Mouse (Mus musculus) frontal cortex, postnatal 25 days (tissue): ENCODE data around the gene Kcnj1.
A peak's percentile ranks its signal among the peaks of the same experiment; 100 is the strongest.

Experiments used
- DNase-seq, 2 experiments: peaks; one replicate each; pipeline ENCODE4 v3.0.0; 2022; ENCODE audit warnings: low spot score in 2 of 2

Kcnj1 gene

DNA sequence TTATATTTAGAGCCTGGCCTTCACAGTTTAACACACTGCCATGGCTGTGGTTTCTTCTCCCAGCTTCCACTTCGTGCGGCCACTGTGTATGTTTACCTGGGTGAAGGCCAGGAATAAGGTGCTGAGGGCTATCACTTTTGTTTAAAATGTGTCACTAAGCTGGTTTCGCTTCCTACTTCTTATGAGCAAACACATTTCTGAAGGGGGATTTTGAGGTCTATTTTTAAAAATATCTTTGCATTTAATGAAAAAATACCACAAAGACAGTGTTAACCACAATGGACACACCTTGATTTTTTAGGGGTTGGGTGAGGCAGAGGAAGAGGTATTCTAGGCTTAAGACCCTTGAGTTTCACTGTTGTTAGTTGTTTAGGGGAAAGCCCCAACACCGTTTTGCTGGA, 22.5 kb downstream of the Kcnj1 start:
- DNase-seq: no peak

DNA sequence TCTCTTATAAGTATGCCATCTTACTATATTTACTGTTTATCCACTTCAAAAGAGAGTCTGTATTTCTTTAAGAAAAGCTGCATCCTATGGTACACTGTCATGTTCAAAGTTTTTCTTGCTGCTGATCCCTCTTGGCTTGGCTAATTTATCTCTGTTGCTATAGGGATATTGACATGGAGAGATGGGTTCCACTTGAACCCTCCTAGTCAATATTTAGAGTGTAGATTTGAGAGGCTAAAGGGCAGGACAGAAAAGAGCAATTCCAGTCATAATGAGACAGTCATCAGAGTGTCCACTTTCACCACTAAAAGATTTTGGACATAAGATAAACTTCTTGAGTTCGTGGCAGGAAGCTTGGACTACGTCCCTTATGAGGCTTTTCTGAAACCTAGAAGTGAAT, 27.9 kb downstream of the Kcnj1 start:
- no peak for DNase-seq

DNA sequence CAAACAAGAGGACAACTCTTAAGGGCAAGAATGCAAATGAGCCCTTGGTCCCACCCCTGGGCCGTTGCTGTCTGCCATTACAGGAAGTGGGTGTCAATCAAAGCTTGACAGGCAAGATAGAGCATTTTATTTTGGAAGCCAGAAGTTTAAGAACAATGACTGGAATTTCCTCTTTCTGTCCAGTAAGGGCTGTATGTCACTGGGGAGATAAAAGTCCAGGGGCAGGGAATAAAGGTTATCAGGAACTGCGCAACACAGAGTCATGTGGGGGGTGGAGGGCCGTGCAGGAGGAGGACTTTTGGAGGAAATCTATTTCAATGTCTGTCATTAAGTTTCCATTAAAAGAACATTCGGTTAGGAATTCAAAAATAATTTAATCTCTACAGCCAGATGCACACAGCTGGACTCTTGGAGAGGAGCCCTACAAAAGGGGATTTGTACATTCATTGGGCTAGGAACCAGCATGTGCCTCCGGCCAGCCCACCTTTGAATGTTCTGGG, 28.4 kb downstream of the Kcnj1 start:
- DNase-seq: no peak

DNA sequence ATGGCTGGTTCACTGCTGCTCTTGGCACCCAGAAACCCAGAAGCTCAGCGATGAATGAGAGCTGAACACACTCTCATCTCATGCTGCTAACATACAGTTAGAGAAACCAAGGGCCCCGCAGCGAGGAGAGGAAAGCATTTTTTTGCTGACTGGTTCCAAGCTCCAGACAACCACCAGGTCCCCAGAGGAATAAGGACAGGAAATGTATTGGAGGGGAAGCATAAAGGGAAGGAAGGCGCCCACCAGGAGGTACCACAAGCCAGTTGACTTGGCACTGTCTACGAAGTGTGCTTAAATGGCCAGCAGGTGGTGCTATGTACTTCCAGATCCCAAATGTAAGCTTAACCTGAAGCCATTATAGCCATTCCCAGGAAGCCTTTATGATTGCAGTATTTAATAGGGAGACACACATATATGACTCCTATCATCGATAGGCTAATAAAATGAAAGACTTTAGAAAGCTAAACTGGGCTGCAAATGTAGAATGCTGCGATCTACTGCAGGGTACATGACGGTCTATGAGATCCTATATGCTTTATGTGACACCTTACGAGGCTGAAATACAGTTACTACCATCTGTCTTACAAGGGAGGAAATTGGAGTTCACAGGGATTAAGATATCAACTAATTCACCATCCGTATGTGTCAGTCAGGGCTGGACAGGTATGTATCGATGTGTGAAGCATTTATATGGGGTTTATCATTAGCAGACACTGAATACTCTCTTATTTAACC, 33.1 kb downstream of the Kcnj1 start:
- peak; percentile 41 to 49 for DNase-seq

DNA sequence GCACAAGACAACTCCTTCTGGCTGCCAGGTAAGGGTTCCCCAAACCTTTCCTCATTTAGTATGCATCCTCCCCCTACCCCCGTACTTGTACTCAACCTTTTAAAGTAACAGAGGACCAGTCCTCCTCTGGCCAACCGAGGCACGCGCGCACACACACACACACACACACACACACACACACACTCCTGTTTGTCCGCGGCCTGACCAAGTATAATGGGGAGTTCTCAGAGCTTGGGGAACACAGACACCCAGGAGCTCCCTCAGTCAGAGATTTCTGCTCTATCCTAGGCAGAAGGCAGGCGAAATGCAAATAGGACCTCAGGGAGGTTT, 36.4 kb downstream of the Kcnj1 start:
- no peak for DNase-seq

DNA sequence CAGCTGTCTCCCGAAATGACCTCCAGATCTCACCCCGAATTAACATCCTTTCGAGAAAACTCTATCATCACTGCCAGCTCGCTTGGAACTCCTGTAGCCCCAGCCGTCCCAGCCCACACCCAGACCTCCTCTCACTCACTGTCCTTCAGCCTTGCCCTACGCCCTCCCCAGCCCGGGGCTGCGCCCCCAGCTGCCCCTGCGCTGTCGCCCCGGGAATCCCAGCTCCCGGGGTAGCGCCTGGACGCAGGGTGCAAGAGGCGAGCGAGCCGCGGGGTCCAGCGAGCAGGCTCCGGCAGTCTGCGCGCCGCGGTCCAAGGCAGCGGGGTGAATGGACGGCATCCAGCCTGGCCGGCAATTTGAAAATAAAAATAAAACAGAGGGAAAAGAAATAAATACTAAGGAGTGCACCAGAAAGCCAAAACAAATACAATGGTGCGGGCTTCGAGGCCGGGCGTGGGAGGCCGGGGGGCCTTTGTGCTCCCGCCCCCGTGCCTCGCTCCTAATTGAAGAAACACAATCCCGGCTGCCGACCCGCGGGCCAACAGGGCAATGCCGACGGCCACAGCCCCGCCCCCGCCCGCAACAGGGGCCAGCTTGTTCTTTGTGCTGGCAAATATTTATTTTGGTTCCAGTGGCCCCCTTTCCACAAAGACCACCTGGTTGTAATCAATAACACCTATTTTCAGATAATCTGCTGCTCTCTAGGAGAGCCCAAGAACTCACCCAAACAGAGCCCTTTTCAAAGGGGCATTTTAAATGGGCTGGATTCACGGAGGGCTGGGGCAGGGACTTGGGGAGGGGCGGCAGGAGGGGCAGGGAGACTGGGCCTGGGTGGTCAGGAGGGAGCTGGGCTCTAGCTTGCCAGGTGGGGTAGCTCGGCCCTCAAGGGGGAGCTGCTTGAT, 37.0 kb downstream of the Kcnj1 start:
- DNase-seq: no peak

DNA sequence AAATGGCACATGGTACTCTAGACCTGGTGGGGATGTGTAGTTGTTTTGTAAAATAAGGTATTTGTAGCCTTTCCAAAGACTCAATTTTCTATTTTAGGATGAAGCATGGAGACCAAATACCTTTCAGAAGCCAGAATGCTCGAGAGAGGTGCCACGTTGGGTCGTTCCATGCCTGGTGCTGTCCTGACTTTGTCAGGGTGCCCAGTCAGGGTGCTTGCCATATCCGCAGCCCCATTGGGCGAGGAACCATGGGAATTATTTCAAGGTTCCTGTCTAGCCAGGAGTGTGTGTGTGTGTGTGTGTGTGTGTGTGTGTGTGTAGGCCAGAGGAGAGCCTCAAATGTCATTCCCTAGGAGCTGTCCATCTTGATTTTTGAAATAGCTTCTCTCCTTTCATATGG, 38.4 kb downstream of the Kcnj1 start:
- DNase-seq: no peak

DNA sequence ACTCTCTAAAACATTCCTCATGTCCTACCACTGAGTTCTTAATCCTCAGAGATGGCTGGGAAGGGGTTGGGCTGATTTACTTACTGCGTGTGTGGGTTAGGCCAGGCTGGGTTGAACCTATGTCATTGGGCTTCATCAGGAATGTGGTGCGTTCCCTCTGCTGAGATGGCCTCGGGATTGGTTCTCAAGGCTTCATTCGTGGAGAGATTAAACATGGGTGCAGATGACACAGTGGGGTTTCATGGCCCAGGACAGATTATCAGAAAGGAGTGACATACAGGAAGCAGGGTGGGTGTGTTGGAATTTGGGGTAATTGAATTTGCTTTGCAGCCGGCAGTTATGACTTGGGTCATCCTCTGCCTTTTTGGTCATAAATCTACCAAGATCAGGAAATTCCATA, 39.2 kb downstream of the Kcnj1 start:
- no peak for DNase-seq

DNA sequence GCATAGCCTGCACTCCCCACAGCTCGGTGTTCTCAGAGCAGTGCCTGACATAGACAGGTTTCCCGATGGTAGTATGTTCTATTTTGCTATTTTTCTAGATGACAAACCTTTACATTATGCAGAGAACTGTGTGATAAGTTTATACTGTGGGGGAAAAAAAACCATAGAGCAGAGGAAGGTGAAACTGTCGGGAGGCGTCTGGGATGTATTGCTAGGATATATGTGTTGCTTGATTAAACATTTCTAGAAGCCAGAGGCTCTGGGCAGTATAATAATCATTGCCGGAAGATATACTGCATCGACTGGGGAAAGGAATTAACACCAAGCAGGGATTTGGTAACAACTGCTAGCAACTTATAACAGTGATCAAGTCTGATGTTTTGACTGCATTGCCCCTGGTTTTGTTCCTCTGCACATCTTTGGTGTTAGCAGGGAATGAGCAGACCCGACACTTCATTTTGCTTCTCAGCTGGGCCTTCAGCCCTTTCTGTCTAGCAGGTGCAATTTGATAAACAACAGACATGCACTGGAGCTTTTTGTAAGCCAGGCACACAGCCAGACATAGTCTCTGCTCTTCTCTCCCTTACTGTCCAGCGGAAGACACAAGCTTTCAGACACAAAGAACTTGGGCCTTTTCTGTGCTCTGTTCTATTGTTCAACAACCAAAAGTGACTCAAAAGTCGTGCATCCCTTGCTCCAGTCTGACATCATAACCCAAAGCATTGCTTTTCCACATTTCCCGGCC, 40.7 kb downstream of the Kcnj1 start:
- no peak for DNase-seq

DNA sequence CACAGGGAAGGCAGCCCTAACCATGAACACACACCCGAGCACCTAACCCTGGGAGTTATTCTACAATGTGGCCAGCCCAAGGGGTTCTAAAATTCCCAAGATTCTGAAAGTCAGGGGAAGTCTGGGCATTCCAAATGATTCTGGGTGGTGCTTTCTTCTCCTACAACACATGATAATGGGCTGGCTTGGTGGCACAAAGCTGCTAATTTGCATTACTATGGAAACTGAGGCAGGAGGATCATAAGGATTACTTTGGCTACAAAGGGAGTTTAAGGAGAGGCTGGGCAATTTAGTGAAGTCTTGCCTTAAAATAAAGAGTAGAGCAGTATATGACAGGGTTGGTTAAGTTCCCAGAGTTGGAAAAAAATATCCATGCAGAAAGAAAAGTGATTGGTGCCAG, 42.7 kb downstream of the Kcnj1 start:
- no peak for DNase-seq

DNA sequence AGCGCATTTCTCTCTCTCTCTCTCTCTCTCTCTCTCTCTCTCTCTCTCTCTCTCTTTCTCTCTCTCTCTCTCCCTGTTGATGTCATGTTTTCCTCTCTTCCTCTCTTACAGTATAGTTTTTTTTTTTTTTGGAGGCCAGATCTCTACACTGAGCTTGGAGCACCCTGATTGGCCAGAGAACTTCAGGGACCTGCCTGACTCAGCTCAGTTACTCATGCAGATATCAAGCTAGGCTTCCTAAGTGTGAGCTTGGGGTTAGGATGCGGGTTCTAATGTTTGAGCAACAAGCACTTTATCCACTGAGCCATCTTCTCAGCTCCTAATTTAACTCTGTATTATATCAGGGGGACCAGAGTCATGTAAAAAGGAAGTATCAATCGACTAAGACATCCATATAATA, 43.7 kb downstream of the Kcnj1 start:
- no peak for DNase-seq

DNA sequence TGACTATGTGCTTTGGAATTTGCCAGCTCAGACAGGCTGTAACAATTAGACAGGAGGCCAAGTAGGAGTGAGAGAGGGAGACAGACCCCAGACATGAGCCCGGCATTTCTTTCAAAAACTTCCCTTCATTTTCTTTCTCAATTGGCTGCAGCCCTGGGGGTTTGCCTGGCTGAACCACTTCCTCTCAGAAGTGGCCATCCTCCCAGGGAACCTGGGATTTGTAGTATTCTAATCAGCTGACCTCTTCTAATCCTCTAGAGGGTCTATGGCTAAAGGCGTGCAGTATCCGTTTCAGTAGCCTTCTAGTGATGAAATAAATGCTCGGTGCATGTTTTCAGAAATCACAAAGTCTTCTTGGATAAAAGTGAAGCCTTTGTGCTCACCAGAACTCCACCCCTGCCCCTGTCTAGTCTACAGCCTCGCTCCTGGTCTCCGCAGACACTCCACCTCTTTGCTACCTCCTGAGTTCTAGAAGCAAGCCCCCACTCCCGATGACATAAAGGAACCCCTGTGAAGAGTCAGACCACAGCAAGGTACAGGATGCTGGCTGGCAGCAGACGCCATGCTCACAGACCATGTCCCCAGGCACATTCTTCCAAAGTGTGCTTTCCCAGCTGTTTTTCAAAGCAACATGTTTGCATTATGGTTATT, 45.3 kb downstream of the Kcnj1 start:
- DNase-seq: no peak

DNA sequence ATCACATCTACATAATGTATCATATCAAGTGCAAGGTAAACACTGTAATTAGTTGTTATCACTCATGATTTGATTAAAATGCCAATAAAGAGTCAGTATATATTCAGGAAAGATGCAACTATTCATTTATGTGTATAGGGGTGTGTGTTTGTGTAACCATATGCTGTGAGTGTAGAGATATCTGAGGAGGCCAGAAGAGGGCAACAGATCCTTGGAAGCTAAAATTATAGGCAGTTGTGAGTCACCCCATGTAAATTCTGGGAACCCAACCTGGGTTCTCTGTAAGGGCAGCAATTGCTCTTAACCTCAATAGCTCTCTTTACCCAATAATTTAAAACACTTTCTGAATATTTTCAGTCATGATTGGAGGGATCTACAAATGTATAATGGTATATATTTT, 48.4 kb downstream of the Kcnj1 start:
- no peak for DNase-seq

DNA sequence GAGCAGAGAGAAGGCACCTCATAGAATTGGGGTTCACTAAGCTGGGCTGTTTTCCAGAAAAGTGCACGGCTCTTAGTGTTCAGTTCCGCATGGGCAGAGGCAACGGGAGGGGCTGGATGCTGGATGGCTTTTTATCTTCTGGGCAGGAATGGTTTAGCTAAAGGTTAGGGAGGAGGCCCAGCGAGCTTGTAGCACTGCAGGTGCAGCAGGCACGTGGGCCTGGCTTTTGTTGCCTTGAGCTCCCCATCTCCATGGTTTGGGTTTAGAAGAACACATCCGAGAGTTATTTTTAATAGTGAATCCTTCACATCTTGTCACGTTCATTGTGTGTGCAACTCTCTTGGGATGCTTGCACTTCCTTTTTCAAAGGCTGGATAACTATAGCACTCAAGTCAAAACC, 53.0 kb downstream of the Kcnj1 start:
- no peak for DNase-seq

DNA sequence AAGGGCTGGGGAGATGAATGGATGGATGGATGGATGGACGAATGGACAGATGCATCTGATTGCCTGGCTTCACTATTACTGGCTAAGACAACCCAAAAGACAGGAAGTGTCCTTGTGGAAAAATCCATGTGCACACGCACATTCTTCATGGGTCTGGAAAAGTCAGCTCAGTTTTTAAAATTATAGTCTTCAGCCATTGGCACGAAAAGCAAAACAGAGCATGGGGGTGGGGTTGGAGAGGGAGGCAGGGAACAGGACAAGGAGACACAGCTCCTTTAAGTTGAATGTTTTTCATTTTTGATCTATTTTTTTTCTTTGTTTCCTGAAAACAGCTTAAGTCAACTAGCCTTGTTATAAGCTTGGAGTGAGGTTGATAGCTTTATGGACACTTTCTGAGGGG, 58.8 kb downstream of the Kcnj1 start:
- DNase-seq: no peak

DNA sequence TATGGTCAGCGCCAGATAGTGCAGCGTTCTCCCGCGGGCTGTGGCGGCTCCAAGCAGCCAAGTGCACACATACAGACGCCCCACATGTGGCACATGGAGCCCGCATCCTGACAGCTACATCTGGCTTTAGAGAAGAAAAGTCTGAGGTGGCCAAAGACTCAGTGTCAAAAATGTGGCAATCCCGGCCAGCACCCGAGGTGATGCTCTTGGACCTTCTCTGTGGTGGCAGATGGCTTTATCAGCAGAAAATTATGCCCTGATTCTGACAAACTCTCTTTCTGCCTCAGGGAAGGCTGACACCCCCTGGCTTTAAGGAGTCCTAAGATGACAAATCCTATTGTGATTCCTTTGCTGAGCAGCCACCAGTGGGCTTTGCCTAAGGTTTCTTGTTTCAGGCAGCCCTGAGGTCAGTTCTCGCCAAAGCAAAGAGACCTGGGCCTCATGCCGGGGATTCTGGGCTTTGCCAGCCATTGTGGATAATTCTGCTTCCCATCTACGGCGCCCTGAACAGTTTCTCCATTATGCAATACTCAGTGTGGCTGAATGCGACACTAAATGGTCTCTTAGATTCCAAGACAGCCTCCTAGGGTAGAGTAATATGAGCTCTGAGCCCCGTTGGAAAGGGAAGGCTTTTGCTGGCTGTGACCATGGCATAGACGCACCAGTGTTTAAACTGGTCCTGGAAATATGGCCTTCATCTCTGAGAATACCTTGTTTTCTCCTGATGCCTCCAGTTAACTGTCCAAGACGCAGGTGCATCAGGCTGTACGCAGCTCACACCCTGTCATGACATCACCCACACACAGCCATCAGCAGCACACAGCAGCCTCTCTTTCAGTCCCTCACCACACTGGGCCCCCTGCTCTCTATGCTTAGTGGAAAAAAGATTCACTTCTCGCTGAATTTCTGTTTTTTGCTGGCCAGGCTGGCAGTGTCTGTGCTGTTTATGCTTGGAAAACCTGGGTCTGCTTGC, 62.2 kb downstream of the Kcnj1 start:
- no peak for DNase-seq

DNA sequence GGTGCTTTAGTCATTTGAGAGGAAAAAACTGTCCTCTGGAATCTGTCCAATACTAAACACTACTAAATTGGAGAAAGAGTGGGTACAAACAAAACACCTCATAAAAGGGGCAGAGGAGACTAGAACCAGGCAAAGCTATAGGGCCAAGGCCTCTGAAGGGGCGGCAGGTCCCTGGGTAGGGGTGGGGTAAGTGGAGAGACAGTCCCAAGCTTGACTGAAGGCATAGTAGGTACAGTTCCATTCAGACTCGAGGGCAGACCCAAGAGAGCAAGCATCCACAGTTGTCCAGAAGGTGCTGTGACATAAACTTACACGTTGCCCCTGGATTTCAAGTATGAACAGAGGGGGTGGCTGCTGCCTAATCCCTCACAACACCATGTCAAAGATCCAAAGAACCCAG, 70.8 kb downstream of the Kcnj1 start:
- no peak for DNase-seq

DNA sequence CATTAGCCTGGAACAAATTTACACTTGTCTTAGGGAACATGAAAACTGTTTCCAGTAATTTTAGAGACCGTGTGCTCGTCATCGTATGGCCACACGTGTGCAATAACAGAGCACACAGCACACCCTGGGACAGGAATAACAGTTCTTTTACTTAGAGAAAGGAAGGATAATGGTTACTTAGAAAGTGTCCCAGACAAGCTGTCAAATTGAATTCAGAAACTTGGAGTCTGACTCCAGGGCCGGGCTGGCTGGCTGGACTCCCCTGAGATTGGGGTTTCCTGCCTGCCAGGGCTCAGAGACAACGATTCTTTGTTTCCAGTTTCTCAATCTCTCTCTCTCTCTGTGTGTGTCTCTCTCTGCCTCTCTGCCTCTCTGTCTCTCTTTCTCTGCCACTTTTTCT, 71.5 kb downstream of the Kcnj1 start:
- no peak for DNase-seq

DNA sequence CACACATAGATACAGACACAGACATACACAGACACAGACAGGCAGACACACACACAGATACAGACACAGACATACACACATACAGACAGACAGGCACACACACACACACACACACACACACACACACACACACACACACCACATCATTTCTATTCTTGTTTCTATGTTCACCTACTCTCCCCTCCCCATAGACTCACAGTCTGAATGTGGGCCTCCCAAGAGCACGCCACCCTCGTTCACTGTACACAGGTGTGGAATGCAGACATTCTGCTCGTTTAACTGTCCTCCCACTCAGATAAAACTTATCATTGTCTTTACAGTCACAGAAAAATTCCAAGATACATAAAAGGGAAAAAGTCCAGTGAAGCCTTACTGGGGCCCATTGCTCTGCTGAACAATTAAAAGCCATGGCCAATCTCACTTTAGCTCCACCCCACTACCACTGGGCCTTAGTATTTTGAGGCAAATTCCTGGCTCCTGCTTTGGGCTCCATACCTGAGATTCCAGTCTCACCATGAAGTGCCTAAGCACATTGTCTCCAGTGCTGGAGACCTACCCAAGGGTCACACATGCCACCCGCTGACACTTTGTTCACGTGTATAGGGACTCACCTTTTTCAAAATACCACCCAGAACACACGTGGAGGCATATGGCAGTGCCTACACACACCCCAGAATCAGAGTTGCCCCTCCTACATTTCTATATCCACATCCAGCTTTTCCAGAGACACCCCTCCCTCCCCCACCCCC, 72.3 kb downstream of the Kcnj1 start:
- DNase-seq: no peak

DNA sequence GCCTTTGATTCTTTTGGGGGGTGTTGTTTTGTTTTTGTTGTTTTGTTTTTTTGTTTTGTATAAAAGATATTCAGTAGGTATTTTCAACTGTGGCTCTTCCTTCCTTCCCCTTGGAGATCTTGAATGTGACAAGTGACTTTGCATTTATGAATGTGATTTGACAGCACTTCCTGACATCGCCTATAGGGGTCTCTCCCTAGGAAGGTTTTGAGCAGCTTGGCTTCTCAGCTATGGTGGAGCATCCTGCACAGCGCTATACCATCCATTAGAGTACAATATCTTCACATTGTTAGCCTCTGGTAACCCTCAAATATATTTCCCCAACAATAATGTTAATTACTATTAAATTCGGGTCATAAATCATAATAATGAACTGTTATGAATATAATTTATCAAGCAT, 73.5 kb downstream of the Kcnj1 start:
- no peak for DNase-seq
